Mouse (Mus musculus): ENCODE results near the gene Grik4.
A peak's percentile ranks its signal among the peaks of the same experiment; 100 is the strongest.

Gene Grik4

DNA sequence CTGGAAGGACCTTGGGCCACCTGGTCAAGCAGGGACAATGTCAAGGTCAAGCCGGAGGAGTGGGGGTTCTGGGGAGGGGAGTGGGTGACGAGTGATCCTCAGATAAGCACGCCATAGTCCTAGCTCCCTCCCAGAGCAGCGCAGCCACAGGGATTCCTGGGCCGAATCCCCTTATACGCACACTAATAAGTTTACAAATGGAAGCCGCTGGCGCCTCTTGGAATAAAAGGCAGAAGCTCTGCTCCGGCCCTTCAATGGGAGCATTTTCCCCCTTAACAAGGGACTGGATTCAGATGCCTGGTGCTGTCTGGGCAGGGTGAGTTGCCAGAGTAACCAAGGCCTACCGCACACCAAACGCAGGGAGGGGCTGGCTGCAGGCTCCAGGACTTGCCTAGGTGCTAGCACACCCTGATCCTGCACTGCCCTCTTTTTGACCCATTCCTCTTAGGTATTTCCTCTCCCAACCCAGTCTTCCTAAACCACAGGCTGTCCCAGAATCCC is 46.2 kb downstream of the Grik4 start:
- DNase-seq (ENCODE audit: low read depth) = no peak

DNA sequence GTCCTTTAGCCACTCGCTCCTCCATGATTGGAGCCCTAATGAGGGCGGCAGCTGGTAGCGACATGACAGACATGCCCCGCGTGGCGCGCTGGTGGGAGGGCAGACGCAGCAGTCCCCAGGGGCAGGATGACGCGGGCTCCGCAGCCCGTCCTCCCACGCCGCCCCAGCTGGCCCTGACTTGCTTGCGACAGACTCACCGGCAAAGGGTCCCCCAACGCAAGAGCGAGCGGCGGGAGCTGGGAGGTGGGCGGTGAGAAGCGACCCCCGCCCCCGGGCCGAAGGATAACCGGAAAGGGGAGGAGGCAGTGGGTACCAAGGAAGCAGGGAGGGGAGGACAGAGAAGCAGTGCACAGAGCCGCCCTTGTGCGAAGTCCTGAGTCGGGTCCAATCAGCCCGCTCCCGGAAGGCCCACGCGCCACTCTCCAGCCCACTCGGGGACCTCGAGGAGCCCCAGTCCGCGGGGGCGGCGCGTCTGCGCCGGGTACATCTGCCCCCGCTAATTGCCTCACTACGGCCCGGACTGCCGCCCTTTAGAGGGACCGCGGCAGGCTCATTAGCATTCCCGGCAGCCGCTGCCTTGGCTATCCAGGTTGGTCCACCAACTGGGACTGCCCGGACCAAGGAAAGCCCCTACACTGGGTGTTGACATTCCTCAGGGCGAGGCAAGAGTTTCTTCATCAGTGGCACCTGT is 46.8 kb downstream of the Grik4 start:
- DNase-seq (ENCODE audit: low read depth) = no peak

DNA sequence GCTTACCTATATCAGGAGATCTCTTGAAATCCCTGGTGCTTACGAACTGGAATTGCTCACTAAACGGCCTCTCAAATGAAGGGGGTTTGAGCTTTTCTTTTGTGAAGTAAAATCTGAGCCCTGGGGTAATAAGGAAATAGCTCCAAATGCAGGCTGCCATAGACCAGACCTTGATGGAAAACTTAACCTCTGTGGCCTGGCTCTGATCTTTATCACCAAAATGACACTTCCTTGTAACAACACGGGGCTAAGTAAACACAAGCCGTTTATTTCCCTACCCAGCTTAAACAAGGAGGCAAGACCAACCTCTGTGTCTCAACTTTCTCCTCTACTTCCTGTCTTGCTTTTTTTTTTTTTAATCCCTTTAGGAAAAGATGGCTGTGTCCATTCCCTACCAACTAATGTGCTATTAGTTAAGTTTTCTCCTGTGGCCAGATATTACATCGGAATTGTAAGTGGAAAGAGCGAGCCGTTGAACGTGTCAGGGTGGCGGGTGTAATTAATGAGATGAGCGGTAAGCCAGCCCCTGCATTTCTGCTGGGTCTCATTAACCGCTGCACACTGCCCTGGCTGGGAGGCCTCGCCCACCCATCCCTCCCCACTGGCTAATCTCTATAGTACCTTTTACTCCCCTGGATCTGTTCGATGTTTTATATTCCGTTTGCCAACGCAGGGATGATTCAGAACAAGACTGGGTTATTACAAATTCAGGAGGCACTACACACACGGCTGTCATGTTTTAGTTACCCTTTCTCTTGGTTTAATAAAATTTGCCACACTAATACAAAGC is 47.7 kb downstream of the Grik4 start:
- no peak for DNase-seq (ENCODE audit: low read depth)

DNA sequence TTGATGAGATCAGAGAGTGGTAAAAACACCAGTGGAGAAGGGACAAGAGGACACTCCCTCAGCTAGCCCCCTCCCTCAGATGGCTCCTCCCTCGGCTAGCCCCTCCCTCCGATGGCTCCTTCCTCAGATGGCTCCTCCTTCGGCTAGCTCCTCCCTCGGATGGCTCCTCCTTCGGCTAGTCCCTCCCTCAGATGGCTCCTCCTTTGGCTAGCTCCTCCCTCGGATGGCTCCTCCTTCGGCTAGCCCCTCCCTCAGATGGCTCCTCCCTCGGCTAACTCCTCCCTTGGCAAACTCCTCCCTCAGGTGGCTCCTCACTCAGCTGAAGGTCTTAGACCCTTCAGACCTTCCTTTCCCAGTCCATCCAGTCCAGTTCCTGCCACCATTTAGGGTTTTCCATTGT is 51.5 kb downstream of the Grik4 start:
- DNase-seq (ENCODE audit: low read depth) = no peak

DNA sequence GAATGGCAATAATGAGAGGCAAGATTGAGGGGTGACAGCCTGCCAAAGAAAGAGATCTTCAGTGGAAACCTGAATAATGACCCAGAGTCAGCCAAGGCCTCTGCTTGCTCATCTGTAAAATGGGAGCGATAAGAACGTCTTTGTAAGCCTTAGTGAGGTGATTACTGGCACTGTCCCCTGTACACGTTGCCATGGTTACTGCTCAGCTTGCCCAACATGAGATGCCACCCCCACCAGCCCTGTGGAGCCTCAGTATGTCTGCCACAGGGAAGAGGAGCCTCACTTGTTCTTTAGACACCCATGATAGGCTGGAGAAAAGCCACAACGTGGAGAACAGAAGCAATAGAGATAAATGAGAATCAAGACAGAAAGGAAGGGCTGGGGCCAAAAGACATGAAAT is 56.4 kb downstream of the Grik4 start:
- no peak for DNase-seq (ENCODE audit: low read depth)

DNA sequence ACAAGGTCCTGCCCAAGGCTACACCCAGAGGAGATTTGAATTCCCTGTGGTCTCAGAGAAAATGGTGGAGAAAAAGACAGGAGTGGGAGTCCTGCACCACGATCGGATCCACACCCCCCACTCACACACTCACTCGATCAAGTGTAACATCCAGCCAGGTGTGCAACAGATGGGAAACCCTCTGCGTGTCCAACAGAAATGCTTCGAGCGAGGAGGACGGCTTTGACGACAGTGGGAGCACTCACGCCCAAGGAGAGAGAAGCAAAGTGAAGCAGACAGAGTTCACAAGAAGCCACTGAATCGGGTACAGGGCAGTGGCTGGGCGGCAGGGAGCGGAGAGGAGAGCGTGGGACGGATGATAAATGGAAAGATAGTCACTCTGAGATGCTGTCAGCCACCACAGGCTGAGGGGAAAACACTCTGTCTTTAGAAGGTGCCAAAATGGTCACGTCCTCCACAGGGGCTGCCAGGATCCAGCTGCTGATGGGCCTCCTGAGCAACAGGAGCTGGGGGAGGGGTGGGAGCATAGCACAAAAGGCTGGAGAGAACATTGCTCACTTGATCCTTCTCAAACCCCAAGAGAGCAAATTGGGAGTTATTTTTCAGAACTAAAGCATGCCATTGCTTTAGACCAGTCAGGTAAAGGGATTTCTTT is 58.1 kb downstream of the Grik4 start:
- DNase-seq (ENCODE audit: low read depth) = no peak

DNA sequence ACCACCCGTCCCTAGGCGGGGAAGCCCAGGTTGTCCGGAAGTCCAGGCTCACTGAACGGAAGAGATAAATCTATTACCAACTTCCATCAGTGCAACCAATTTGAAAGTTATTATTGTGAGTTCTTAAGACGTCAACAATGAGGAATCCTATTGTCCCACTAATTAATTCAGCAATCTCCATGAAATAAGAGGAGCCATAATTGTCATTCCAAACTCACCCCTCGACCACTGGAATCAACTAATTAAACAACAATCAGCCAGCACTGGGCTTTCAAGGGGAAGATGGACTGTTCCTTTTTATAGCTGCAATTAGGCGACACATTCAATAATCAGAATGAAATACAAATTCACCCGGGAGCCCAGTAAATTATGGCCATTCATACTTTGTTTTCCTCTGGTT is 58.7 kb downstream of the Grik4 start:
- DNase-seq (ENCODE audit: low read depth) = no peak

DNA sequence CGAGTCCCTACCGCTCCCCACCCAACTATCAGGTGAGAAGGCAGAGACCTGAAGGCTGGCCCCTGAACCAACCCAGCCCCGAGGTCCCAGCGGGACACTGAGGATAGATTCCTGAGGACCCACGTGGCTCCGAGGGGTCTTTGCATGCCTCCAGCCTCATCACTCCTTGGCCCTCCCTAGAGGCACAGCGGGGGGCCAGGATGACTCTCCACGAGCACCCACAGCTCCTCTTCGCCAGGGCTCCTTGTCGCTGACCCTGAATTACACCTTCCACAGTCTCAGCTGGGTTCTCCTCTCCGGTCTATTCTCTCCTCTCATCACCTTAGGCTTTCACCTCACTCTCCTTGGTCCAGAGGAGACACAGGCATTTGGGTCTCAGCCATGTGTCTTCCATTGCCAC is 59.2 kb downstream of the Grik4 start:
- DNase-seq (ENCODE audit: low read depth) = no peak

DNA sequence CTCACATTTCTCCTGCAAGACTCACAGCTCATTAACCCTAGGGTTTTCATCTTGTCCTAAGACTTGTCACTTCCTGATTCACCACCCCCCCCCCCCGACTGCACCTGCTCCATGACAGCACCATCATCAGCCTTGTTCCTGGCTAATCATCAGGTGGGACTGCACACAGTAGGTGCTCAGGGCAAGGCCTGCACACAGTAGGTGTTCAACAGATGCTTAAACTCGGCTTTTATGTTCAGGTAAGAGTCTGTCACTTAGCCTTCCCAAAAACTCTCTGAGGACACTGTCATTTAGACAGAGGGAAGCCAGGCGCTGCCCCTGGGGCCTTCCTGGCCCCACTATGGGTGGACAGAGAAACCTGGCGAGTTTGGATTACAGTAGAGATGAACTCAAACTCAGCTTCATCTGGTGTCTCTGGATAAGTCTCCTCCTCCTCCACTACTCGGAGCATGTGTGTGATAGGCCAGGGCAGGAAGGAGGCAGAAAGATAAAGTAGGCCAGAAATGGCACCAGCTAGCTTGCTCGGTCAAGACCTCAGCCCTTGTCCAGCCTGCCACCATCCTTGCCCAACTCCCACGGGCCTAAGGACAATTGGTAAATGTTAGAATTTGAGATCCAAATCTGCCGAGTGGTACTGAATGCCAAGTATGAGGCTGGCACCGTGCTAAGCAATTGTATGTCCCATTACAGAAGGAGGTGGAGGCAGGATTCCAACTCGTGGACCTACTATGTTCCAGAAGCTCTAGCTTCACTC is 61.1 kb downstream of the Grik4 start:
- DNase-seq (ENCODE audit: low read depth) = no peak

DNA sequence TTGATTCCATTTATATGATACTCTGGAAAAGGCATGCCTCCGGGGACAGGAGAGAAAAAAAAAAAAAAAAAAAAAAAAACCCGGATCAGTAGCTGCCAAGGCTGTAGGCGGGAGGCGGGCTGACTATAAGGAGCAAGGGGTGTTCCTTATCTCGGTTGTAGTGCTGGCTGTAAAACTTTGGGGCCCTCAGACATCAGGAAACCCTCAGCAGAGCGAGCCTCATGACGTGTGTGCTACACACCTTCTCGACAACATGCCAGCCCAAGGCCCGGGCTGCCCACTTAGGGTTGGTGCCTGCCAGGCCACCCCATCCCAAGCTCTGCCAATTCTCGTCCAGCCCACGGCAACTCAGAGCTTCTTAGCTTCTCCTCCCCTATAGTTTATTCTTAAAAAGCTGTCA is 62.0 kb downstream of the Grik4 start:
- DNase-seq (ENCODE audit: low read depth) = no peak

DNA sequence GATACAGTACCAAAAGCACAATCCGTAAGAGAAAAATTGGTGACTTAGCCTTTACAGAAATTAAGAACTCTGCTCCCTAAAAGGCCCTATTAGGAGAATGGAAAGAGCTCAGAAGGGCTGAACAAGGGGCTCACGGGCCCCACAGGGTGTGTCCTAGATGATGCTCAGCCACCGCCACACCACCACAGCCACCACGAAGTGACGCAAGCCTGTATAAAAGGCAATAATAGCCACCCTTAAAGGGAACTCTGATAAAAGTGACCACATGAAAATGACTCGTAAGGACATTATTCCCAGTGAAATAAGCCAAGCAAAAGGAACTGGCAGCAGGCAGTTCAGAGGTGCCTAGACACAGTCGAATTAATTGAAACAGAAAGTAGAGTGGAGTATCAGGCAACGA is 63.3 kb downstream of the Grik4 start:
- no peak for DNase-seq (ENCODE audit: low read depth)

DNA sequence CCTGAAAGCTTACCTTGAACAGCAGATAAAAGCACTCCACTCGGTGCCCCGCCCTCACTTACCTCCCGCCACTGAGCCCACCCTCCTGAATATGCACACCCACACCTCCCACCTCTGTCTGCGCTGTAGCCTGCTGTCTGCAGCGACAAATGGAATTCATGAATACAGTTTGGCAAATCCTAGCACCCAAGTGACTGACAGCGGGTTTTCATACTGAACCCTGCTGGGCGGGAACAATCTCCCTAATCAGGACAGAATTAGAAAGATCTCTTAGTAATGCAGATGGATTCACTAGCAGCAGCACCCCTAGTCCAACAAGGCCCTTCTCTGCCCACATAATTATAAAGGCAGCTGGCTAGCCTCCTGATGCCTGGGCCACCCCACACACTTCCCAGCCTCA is 65.9 kb downstream of the Grik4 start:
- no peak for DNase-seq (ENCODE audit: low read depth)

DNA sequence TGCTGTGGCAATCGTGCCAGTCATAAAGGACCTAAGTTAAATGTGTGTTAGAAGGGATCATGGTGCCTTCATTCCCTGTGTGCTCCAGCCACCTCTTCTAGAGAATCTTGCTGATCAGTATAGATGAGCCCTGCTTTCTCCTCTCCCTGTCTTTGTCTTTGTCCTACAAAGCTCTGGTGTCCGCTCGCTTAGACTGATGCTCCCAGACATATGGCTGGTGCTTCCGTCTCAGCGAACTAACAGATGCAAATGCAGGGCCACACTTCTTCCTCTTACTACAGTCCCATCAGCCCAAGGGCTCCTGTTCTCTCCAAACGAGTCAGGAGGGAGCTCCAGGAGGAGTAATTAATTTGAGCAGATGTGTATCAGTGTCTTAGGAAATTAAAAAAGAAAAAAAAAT is 71.4 kb downstream of the Grik4 start:
- DNase-seq (ENCODE audit: low read depth) = no peak

DNA sequence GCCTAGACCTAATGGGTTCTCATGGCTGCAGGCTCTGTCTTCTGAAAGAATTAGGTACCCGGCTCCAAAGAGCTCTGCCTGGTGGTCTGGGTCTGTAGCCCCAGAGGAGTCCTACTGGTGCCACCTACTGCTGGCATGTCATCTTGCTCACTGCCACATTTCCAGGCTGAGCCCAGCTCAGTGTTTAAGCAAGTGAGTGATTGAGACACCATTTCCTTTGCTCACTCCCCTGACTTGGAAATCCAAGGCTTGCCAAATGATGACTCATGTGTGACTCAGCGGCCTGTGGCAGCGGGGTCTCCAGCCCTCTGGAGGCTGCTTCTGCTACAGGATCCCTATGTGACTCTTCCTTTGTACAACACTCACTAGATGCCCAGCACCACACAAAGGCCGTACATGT is 72.6 kb downstream of the Grik4 start:
- DNase-seq (ENCODE audit: low read depth) = peak; percentile 51

DNA sequence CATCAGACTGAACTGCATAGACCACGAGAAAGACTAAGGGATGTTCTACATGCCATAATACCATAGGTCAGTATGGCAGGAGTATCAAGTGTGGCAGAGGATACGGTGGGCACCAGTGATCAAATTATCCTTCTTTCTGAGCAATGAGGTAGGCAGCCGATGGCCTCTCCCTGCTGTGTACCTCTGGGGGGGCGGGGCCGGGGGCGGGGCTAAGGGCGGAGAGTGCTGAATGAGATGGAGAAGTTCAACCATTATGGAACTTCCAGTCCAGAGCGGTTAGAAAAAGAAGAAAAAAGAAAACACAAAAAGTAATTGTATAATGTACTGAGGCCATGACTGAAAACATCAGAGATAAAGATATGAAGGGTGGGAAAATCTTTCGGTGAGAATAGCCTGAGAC is 74.0 kb downstream of the Grik4 start:
- no peak for DNase-seq (ENCODE audit: low read depth)

DNA sequence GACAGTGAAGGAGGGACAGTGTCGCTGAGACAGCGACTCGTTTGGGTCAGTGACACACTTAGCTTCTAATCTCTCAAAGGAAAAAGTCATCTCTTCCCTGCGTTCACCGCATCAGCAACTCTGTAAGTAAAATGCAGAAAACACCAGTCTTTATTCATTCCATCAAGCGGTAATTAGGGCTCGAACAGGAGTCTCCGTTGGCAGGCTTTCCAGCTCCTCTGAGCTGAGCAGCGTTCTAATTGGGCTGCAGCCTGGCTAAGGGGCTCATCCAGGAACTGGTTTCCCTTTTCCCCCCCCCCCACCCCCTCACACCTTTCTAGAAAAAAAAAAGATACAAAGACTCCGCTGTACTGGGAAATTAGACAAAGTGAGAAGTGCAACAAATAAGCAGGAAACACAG is 75.8 kb downstream of the Grik4 start:
- DNase-seq (ENCODE audit: low read depth) = no peak

DNA sequence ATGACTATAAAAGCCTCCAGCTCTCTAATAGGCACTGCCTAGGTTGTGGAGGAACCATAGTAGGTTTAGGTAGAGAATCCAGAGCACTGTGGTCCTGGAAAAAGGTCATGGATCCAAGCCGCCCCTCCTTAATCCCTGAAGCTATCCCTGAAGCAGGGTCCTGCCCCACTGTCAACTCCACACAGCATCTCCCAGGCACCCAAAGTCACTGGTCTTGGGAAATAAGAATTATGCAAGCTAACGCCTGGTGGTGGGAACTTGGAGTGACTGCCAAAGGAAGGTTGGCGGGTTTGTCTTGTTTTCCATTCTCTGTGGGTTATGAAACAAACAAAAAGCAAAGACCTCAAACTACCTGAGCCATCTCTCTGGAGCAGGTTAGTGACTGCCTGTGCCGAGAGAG is 77.6 kb downstream of the Grik4 start:
- DNase-seq (ENCODE audit: low read depth) = no peak

DNA sequence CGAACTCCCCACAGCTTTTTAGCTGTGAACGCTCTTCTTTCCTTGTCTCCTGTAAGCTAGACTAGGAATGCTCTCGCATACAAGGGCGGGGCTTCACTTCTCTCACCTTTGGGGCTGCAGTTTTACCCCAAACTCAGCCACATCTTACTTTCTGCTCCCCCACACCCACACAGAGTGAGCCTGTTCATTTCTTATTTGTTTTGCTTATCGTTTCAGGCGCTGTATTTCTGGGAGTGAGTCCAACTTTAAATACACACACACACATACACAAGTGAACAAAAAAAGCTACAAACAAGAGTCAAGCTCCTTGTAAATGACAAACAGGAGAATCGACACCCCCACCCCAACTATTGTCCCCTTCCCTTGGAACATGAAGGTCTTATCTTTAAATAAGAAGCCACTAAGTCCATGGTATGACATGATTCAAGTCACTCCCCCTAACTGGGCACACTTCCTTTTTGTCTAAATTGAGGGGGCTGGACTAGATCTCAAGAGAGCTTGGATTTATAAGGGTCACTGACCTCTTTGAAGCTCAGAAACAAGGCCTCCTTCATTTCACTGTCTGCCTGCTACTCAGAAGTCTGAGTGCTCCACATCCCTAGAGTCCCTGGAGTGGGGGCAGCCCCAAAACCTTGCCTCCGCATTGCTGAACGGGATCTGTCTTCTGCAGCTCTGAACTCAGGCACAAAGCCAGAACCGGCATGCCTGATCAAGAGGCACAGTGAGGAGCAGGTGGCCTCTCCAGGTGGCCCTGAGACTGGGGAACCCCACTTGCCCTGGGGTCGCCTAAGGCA is 79.1 kb downstream of the Grik4 start:
- no peak for DNase-seq (ENCODE audit: low read depth)

DNA sequence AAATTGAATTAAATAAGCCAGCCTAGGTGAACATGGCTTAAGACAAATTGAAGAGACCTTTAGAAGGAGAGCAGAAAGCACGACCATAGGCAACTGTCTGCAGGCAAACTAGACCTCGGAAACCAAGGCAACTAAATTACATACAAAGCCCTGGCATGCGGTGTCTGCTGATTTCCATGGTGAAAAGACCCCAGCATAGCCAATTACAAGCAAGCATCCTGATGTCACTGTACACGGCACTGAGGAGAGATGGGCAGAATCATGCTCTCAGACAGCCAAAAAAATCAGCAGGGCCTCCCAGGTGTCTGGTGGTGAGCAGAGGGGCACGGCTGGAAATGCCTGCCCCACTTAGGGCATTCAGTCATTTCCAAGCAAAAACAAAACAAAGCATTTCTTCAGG is 80.9 kb downstream of the Grik4 start:
- no peak for DNase-seq (ENCODE audit: low read depth)

DNA sequence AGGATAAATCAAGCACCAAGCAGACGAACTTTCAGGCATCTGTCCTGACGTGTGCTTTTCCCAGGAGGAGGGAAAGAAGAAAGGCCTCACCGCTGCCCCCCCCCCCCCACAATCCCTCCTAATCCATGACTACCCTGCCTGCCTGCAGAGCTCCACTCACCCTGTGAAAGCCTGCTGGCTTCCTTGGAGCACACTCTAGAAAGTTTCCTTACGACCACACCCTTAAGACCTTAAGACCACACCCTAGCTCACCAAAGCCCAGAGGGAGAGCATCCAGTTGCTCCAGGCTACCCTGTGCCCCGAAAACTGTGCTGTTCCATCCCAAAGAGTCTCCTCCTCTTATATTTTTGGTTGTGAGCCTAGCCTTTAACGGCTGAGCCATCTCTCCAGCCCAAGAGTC is 82.6 kb downstream of the Grik4 start:
- no peak for DNase-seq (ENCODE audit: low read depth)

DNA sequence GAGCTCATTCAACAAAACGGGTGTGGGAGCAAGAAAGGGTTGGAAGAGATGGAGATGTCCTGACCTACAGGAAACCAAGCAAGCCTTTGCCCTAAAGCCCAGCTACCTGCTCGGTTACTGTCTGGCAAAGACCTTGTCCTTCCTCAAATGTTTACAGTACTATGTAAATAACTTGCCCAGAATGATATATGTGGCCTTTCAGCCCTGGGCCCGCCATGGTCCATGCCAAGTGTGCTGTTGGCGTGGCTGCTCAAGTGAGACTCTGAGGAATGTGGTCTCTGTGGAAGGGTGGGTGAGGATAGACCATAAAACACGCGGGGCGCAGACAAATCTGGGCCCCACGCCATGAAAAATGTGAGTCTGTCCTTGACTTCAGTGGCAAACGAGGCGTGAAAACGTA is 83.1 kb downstream of the Grik4 start:
- DNase-seq (ENCODE audit: low read depth) = no peak
